Mouse (Mus musculus) lung, postnatal 14 days (tissue): ENCODE measurements around the gene Atg10.

Experiments used
- DNase-seq: peaks from one replicate; pipeline ENCODE4 v3.0.0; 2021

The Atg10 gene

DNA sequence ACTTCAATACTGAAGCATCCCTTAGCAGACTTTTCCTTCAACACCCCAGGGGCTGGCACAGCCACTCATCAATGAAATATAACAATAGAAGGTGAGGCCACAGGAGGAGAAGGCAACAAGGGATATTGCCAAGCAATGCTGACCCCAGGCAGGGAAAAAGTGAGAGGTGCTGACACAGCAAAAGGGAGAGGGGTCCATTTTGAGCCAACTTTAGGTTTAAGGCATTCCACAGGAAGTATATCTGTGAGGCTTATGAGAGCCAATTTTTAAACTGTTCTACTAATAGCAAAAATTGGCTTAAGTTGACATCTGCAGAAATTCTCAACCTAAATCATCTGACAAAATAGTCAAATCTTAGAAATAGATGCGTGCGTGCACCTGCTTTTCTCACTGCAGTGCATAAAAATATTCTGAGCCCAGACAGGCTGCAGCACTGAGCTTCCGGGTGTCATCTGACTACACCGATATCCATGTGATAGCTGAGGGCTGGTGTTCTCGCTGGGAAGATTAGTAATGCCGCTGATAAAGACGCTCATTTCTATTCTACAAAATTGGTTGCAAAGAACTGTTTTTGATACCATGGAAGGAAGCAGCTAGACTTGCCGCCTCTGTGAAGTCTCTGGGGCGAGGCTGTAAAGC, 116.3 kb downstream of the Atg10 start:
- DNase-seq = no peak

DNA sequence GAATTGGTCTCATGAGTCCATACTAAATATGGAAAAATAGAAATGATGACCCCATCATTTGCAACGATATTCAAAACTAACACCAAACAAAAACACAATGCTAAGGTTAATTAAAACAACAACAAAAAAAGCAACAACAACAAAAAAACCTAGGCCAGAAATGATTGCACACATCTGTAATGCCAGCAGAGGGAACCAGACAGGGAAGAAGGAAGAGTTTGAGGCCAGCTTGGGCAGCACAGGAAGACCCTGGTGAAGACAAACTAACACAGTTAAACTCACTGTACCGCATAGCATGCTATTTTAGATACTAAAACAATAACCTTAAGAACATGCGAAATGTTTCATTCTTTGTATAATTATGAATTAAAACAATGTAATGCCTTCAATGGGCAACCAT, 121.5 kb downstream of the Atg10 start:
- no peak for DNase-seq

DNA sequence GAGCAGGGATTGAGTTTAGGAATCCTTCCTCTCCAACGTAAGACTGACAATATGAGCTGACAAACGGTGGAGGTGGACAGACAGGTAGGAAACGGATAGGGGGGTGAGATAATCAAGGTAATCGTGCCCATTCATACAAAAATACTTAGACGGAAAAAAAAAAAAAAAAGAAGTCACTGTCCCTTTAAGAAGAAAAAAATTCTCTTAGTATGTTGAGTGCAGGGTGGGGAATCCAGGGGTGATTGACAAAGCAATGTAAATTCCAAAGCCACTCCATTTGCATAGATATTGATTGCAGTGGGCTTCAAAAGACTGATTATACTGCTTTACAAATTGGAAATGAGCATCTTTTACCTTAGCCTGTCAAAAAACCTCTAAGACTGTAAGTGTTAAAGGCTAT, 123.4 kb downstream of the Atg10 start:
- no peak for DNase-seq

DNA sequence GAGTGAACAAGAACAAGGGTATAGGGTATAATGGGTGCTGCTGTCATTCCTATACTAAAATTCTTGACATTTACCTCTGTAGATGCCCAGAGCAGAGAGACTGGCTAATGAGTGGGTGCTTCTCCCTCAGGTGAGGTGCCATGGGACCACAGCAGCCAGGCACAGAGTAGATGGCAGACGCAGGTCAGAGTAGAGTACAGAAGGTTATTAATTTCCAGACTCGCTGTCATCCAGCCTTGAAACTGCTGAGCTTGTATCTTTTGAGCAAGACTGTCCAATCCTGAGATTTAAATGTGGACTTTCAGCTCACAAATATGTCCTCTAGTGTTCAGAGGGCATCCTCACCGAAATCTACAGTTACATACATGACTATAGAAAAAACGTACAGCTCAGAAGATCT, 128.9 kb downstream of the Atg10 start:
- no peak for DNase-seq

DNA sequence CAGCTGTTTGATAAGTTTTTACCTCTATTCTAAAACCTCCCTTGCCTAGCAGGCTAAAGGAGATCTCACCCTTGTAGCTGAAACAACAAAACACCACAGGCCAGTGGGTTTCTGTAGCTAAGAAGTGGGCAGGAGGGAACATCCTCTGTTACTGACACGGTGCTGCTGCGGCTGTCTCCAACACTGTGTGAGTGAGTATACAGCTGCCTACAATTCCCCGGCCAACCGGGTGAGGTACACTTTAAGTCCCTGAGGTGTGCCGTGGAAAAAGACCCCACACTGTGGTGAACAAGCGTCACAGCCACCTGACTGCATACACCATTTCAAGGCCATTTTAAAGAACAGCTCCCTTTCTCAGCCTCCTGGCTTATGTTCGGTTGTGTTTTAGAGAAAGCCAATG, 129.6 kb downstream of the Atg10 start:
- DNase-seq = peak; percentile 15

DNA sequence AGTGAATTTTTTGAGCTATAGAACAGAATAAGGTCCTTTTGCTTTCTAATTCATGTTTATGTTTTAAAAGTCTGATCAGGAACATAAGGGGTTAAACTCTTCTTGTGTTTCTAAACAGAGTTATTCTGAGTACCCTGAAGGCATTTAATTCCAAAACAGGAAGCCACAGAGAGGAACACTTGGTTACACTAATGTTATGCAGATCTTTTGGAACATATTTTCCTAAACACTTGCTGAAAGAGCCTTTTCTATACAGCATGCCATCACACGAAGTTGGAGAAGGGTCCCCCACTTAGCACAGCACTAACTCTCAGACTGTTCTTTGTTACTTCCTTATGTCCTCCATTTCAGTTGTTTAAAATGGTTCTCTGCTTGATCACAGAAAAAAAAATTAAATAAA, 130.2 kb downstream of the Atg10 start:
- DNase-seq = no peak

DNA sequence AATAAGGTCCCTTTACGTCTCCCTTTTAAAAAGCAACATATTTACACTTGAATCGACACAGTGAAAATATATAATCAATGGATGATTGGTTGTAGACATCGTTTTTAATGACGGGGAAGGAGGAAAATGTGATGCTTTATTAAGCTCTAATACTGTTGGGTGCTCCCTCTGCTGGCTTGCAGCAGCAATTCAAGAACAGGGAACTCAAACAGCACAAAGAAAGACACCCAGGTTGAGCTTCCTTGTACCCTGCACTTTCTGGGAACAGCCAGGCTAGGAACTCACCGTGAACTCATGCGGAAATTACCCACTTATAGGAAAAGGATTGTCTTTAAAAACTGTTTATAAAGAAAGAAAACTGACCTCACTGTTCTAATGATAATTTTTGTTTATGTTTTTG, 130.6 kb downstream of the Atg10 start:
- DNase-seq = peak; percentile 47

DNA sequence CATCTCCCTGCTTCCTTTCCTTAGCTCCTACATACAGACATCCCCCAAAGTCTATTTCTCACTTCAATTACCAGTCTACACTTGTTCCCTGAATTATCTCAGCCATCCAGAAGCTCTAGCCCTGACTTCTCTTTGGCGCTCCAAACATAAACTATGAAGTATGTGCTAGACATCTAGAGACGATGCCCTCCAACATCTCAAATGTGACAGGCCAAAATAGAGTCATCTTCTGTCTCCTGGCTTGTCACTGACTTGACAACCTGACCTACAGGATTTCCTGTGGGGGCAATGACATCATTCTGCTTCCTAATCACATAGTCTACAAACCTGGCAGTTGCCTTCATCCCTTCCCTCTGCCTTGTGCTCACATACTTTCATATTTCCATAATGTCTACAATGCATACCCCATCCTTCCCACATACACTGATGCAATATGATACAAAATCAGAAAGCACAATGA, 132.0 kb downstream of the Atg10 start:
- no peak for DNase-seq

DNA sequence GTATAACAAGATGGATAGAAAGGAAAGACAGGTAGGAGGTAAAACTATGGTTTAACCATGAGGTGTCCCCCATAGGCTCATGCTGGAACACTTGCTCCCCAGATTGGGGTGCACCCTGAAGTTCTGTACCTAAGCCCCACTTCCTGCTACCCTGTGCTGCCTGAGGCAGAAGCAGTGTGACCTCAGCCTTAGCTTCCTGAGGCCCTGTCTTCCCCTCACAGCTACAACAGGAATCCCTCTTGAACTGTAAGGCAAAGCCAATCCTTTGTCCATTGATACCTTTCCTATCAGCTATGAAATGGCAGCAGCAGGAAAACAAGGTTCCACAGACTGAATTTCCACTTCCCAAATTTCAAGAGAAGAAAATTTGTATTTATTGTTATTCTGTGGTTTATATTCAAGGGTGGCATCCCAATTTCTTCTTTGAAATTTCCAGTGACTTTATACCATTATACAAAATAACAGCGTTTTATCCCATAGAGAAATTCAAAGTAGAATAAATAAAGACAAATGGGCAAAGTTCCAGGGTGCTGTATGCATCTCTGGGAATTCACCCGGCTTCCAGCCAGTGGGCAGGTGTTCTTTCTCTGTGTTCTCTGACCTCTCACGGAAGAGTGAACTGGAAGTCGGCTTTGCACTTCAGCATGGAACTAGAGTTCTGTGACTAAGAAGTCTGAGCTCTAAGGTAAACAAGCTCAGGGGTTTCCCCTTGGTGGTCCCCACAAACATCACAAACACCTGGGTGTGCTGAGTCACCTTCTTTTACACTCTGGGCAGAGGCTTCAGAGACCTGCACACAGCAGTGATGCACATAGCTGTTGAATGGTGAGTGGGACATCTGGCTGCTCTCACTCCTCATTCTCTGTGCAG, 132.7 kb downstream of the Atg10 start:
- no peak for DNase-seq

DNA sequence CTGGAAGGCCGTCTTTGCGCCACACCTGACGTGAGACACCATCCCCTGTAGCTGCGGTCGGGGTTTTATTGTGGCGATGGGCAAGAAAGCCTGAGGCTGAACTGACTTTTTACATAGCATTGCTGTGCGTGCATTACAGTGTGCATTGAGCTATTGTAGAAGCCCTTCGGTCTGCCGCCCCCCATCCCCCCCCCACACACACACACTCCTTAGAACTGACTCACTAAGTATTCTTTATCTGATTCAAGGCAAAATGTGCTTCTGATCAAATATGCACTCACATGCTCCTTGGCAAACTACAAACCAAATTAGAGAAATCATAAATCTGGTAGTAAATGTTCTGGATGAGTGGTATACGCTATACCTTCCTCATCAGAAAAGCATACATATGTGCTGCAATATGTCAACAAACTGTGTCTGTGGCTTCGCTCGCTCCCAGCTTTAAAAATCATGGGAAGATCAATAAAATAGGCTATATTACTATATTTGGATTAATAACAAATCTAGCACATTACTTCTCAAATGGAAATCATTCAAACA, 137.3 kb downstream of the Atg10 start:
- DNase-seq = no peak

DNA sequence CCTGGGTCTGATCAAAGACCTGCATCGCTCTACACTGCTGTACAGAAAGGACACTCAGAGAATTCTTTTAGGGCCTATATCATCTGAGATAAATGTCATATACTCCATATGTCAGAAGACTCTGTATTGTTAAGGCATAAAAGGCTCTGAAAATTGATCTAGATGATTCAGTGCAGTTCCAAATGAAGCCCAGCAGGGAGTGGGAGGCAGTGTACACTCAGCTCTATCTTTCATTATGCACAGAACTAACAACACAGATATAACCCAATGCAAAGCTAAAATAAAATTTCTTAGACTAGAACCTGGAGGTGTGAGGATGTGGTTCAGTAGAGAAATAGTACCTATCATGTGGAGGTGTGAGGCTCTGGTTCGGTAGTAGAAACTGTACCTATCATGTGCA, 151.4 kb downstream of the Atg10 start:
- no peak for DNase-seq

DNA sequence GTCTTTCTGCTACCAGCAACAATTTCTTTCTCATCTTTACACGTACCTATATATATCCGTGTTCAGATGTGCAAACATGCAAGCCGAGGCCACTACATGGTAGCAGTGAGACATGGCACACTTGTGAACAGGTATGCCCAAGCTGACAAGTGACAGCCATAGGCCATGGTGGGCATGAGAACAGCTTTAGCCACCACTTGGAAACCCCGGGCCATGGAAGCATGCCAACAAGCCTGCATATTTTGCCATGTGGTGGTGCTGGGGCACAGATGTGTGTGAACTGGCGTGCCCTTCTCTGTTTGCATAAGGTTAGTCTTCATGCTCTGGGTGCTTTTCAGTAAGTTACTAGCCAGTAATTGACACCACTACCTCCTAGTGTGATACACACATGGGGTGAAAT, 162.9 kb downstream of the Atg10 start:
- DNase-seq = no peak

DNA sequence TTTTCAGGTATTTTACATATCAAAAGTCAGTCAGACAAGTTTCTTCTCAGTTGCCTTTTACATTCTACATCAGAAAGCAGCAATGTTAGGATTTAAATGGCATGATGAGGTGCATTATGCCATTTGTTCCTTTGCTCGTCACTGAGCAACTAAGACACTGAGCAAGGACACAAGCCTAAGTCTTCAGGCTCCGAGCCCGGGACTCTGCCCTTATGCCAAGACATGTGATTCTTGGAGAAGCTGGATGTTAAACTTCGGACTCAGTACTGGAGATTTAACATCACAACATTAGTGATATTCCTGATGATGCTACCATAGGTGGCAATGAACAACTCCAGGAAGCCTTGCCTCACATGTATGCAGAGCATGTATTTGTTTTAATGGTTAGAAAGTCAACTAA, 175.6 kb downstream of the Atg10 start:
- DNase-seq = no peak

DNA sequence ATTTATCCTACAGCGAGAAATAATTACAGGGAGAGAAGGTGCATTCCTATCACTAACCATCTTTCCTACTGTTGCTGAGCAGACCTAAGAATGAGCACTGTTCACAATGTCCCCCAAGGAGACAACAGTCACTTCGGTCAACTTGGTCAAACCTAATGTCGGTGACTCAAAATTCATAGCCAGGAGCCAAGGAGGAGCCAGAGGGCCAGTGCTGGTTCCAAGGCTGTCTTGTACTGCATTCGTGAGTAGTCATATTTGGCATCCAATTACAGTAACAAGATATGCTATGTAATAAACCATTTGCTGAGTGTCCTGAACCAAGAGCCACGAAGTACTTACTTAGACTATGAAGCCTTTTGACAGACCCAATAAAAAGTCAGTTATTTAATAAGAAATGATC, 176.9 kb downstream of the Atg10 start:
- DNase-seq = no peak

DNA sequence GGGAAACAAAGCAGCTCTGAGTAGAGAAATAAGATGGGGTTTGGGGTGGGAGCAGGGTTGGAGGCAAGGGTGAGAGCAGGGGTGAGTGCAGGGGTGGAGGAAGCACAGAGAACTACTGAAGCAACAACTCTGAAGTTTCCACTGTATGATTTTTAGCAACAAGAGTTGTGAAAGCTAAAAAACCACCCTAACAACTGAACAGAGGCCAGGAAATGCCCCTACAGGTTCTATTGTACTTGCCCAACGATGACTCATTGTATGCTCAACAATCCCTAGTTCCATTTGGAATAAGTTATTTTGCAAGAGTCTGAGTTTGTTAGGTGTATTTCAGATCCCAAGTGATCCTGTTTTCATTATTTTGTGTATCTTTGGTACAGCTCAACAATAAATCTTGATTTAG, 182.5 kb downstream of the Atg10 start:
- peak; percentile 1 for DNase-seq

DNA sequence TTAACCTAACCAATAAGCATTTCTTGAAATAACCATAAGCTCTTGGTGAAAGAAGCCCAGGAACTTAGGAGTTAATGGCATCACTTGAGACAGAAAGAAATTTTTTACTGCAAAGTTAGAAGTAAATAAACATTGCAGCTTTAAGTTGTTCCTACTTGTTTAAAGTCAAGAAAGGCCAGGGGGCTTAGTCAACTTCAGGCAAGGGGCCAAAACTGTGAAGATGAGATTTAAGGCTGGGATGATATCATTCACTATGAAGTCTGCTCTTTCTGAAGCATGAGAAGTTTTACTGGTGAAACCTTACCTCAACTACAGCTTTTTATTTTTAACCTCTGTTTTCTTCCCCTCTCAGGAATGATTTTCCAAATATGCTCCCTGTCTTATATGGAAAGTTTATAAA, 183.3 kb downstream of the Atg10 start:
- DNase-seq = no peak

DNA sequence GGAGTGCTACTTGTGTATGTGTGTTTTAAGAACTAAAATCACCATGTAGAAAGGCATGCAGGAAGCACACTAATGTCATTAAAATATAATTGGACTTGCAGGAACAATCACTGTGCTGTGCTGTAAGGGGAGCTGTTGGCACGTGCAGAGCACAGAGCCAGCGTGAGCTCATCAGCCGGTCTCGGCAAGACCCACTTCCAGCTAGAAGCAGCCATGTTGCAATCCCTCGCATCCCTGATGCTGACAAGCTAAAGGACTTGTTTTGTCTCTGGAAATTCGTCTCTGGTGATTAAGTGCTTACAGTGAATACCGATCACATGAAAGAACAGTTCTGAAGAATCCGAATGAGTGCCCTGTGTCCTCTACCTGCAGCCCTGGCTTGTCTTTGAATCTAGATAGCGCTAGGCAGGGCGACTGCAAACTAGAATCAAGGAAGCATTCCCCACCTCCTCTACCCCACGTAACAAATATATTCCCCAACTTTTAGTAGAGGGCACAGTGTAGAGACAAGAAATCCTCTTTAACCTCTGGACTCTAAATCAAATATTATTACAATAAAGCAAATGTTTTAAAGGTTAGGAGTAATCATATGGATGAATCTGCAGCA, 184.5 kb downstream of the Atg10 start:
- DNase-seq = peak; percentile 41

DNA sequence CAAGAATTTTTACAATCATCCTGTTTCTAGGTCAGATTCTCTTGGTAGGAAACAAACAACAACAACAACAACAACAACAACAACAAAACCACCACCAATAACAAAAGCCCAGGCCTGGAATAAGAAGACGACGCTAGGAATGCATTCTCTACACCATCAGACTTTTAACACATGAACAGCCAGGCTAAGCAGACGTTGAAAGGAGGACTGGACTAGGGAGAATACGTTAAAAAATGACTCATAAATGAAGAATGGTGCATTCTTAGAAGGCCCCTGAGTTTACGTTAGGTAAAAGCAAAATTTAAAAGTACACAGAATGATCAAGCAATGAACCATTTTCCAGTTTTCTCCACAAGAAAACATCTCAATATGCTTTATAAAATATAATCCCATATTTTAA, 185.1 kb downstream of the Atg10 start:
- DNase-seq = no peak

DNA sequence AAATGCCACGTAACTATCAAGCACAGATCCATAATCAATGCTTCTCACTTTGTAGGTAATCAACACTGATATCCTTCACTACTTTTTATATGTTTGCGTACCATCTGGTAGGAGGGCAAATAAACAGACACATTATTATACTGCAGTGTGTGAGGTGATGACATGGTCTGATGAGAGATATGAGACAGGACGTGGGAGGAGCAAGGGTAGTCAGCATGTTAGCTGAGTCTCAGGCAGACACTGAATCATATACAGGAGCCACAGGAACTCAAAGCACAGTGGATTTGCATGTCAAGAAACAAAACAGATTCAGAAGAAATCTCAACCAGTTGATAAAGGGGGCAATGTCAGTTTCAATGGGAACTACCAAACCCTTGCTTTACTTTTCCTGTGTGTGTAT, 185.7 kb downstream of the Atg10 start:
- no peak for DNase-seq

DNA sequence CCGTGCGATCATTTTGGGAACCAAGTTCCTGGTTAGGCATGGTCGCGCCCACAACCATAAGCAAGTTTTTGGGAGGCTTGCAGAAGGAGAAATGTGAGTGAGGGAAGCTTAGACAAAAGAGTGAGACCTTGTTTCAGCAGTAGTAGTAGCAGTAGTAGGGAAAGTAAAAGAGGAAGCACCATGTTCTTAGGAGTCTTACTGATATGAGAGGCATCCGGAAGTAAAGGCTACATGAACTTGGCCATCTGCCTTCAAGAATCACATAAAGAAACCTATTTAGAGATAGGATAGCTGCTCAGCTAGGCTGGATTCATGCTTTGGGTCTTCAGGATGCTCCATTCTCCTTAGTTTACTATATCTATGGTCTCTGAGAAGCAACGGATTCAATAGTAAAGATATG, 186.4 kb downstream of the Atg10 start:
- no peak for DNase-seq

DNA sequence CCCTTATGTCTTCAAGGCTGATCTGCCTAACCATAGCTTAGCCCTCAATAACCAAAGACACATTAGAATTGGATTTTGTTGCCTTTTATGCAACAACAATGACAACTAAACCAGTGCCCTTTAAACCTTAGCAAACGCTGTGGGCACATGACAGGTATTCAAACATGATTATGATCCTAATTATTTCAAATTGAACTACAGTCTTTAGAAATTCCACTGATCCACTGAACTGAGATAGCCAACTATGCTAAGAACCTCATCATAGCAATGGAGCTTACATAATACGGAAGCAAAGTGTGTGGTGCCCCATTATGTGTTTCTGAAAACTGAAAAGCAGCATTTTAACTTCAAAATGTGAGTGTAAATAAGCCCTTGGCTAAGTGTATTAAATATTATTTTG, 191.9 kb downstream of the Atg10 start:
- no peak for DNase-seq

DNA sequence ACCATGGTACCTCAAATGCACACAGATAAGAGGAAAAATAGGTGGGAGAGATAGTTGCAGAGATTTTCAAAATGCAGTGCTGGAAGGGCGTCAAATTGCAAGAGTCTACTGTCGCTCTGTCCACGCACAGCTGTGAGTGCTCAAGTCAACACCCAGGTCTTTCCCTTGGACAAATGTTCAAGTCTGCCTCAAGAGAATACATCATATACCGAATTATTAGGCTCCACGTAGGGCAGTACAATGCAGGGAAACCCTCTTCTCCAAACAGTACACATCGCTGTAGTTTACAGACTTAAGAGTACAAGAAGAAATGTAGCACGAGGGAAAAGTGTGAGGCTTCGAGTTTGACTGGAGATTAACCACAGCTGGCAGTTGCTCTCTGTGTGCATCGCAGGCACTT, 200.3 kb downstream of the Atg10 start:
- DNase-seq = no peak

DNA sequence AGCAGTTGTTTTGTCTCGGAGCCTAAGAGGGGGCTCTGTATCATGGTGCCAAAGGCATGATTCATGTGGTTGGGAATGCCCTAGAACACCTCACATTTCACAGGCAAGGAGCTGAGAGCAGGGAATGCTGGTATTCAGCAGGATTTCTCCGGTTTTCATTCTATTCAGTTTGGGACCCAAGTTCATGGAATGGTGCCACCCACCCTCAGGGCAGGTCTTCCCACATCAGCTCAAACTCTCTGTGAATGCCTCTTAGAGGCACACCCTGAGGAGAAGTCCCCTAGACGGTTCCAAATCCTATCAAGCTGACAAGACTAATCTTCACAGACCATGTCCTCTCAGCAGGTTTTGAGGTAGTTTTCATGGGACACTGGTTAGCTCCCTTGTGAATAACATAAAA, 211.9 kb downstream of the Atg10 start:
- DNase-seq = no peak

DNA sequence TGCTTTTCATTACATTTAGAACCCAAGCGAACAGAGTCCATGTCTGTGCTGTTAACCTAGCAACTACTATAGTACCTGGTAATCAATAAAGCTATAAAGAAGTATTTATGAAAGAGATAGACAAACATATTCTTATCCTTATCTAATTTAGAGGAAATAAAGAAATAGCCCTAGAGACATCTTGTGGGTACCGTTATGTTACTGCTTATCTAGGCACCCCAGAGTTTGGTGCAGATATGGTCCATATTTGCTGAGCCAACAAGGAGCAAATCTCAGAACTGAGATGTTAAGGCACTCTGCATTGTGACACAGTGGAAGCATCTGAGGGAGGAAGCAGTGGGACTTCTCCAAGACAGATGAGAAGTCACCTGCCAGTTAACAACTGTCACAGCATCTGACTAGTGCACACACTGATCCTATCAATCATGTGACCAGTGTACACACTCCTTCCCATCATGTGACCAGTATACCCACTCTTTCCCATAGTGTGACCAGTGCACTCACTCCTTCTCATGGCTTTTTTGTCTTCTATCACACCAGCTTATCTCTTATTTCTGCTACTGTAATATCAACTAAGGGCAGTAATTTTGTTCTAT, 228.6 kb downstream of the Atg10 start:
- no peak for DNase-seq
